Mouse (Mus musculus): Measurements from ENCODE around the gene Cend1. TPM values are rescaled to one million over a fixed set of nuclear protein-coding genes. Genes with fewer than 3 reads are reported as not detected.
A peak's percentile ranks its signal among the peaks of the same experiment; 100 is the strongest.

Gene Cend1
- polyA plus RNA-seq, 1 experiment from 2014 or later = 5.6 TPM

DNA sequence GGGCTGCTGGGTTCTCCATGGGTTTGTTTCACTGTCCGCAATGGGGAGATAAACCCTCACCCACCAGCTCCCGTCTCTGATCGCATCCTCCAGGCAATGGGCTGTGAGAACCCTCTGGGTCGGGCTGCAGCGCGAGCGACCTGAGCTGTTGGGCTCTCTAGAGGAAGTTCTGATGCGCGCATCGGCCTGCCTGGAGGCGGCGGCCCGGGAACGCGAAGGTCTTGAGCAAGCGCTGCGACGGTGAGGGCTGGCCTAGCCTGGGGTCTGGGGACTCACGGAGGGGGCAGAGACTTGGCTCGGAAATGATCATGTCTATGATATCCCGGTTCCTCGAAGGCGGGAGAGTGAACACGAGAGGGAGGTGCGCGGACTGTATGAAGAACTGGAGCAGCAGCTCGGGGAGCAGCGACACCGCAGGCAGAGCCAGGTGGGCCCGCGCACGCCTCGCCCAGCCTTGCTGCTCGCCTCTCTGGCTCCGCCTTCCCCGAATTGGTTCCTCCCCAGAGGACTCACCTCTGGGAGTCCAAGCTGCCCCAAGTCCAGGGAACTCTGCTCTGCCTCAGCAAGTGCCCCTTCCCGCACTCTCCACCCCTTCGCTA is 35.4 kb upstream of the Cend1 start:
- H3K4me2 ChIP-seq = peak overlapping the region; percentile 56
- H3K27me3 ChIP-seq = peaks cover 69% of the 10 kb centered on the region
- H3K4me3 ChIP-seq (replicated peaks) = peak overlapping the region; percentile 30
- no peaks in the 10 kb centered on the region for H3K9me3 ChIP-seq
- WGBS = 4% methylated on average over 38 of the region's 38 CpGs
- no peak overlapping the region; the same call in 1 of the 2 replicates for H3K9ac ChIP-seq (replicated peaks)
- no peak for ATAC-seq (ENCODE audit: insufficient number of reproducible peaks, insufficient read depth, low FRiP score, low TSS enrichment, low read depth)
- H3K4me1 ChIP-seq (replicated peaks) = peaks cover 61% of the 10 kb centered on the region
- peak overlapping the region; percentile 41; the same call in 1 of the 2 replicates for H3K27ac ChIP-seq
- peaks cover 7% of the 10 kb centered on the region for H3K36me3 ChIP-seq

DNA sequence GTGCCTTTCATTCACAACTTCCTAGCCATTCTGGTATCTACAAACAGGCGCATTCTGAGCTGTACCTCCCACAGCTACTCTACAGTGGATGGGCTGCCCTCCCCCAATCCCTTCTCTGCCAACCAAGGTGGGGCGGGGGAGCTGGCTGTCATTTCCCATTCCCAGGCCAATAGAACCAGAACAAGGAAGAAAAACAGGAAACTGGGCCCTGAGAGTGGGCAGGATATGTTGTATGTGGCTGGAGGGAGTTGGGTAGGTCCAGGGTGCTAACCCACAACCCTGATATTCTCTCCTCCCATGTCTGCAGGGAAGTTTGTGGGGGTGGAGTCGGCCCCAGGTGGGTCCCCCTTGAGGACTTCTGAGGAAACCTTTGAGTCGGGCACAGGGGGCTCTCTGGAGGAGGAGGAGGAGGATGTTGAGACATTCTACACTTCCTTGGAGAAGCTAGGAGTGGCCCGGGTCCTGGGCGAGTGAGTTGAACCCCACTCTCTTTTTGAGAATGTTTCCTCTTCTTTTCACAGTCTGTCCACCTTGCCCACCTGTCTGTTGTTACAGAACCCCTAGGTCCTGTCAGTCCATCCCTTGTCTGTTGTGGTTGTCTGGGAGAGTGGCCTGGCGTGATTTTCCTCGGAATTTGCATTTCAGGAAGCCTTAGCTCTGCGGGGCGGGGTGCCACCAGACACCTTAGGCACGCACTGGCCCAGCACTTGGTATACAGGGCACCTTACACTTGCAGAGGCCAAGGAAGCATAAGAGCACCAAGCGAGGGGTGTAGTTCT is 34.7 kb upstream of the Cend1 start:
- Histone ChIP-seq H3K4me1 (replicated peaks) (peaks cover 54% of the 10 kb centered on the region), H3K4me2 (peak overlapping the region; percentile 56), H3K27me3 (peaks cover 76% of the 10 kb centered on the region), H3K4me3 (replicated peaks) (peak overlapping the region; percentile 30), H3K27ac (no peak overlapping the region), H3K9me3 (no peaks in the 10 kb centered on the region), H3K9ac (replicated peaks) (no peak overlapping the region; the same call in 1 of the 2 replicates), H3K36me3 (peaks cover 8% of the 10 kb centered on the region; the same call in 1 of the 2 replicates)
- 25% methylated on average over 12 of the region's 12 CpGs for WGBS
- no peak for ATAC-seq (ENCODE audit: insufficient number of reproducible peaks, insufficient read depth, low FRiP score, low TSS enrichment, low read depth)

DNA sequence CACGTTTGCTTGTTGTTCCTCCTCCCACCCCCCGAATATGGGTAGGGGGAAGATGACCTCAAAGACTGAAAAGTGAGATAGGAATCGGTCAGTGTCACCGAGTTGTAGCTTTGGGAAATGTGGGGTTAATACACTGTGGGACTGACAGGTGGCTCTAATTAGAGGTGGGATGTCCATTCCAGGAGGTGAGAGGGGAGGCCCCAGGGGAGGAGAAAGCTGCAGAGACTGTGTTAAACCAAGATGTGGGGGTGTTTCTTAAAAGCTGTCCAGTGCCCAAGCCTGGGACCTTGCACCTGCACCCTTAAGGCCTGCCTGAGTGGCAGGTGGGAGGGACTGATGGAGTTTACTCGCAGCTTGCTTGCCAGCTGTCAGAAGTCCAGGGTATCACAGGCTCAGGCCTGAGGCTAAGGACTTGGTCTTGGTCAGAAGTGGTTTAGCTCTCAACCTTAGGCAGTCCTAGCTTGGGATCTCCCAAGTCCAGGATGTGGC is 33.1 kb upstream of the Cend1 start:
- Histone ChIP-seq H3K9me3 (no peaks in the 10 kb centered on the region), H3K4me3 (replicated peaks) (peak overlapping the region; percentile 42; the same call in 1 of the 2 replicates), H3K27me3 (peaks cover 84% of the 10 kb centered on the region), H3K4me2 (peak overlapping the region; percentile 78), H3K36me3 (peaks cover 8% of the 10 kb centered on the region; the same call in 1 of the 2 replicates), H3K27ac (no peak overlapping the region), H3K4me1 (replicated peaks) (peaks cover 41% of the 10 kb centered on the region), H3K9ac (replicated peaks) (peak overlapping the region; percentile 58; the same call in 1 of the 2 replicates)
- WGBS = 7% methylated on average over 5 of the region's 5 CpGs
- ATAC-seq (ENCODE audit: insufficient number of reproducible peaks, insufficient read depth, low FRiP score, low TSS enrichment, low read depth) = no peak

DNA sequence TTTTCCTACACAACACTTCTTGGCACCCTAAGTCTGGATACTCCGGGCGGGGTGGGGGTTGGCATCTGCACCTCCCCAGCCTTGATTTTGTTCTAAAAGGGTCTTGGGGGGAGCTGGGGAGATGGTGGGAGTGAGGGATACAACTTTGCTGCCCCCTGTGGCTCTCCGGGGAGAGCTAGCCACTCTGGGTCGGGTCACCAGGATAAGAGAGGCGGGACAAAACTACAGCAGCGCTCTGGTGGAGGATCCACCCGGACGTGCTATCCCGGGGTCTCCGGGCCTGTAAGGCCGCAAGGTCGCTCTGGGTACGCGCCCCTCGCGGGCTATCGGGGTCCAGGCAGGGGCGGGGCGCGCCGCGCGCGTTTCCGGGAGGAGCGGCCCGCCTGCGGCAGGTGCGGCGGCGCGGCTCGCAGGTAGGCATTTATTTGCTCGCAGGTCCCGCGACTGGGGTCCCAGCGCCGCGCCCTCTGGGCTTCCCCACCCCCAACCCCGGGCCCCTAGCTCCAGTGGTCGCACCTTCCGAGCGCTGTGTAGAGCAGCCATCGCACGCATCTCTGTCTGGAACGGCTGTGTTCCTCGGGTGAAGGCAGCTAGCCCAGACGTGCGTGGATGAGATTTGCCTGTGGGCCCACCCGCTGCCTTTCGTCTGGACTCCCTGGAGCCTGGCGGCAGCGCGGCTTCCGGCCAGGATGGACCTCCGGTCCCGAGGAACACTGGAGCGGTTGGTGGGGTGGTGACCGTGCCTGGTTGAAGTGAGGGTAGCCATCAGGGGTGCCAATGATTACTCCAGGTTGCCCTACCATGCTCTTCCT is 32.4 kb upstream of the Cend1 start:
- WGBS = 2% methylated on average over 58 of the region's 59 CpGs
- H3K4me1 ChIP-seq (replicated peaks) = peaks cover 36% of the 10 kb centered on the region
- H3K9me3 ChIP-seq = no peaks in the 10 kb centered on the region
- ATAC-seq (ENCODE audit: insufficient number of reproducible peaks, insufficient read depth, low FRiP score, low TSS enrichment, low read depth) = no peak
- peak overlapping the region; percentile 42 for H3K4me3 ChIP-seq (replicated peaks)
- peak overlapping the region; percentile 78 for H3K4me2 ChIP-seq
- H3K27me3 ChIP-seq = peaks cover 91% of the 10 kb centered on the region
- peaks cover 8% of the 10 kb centered on the region; the same call in 1 of the 2 replicates for H3K36me3 ChIP-seq
- peak overlapping the region; percentile 58 for H3K9ac ChIP-seq (replicated peaks)
- no peak overlapping the region for H3K27ac ChIP-seq

DNA sequence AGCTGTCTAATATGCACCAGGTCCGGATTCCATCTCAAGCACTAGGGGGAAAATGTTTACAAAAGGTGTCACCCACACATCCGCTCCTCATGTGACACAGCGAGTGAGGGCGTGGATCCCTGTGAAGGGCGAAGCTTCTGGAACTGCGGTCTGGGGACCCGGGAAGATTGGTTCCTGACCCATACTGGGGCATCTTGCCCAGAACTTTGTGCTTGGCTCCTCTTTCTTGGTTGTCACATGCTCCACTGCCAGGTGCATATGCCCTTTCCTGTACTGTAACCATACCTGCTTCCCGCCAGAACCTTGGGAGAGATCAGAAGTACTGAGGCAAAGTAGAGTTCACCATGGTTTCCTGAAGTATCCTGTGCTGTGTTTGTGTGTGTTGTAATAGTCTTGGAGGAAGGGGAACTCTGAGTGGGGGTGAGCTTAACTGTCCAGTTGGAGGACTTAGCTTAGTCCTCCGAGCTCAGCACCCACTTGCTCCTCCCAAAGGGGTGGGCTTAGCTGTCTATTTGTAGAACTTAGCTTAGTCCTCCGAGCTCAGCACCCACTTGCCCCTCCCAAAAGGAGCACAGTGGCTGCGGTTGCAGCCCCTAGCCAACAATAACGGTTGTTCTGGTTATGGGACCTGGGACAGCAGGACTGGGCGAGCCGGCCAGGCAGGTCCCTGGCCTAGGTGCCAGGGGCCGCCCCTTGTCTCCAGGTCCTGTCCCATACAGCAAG is 31.3 kb upstream of the Cend1 start, which contains the start of gene Cracr2b:
Gene Cracr2b (plus strand): TSS at position 704 of the 723 bp plus-strand sequence.
- ATAC-seq (ENCODE audit: insufficient number of reproducible peaks, insufficient read depth, low FRiP score, low TSS enrichment, low read depth) = no peak
- H3K36me3 ChIP-seq = peaks cover 8% of the 10 kb centered on the region; the same call in 1 of the 2 replicates
- peak within 1 kb of the TSS; percentile 78 for H3K4me2 ChIP-seq
- peaks cover 37% of the 10 kb centered on the region for H3K4me1 ChIP-seq (replicated peaks)
- 71% methylated on average over 15 of the region's 15 CpGs for WGBS
- H3K9ac ChIP-seq (replicated peaks) = peak within 1 kb of the TSS; percentile 58
- peak within 1 kb of the TSS; percentile 42 for H3K4me3 ChIP-seq (replicated peaks)
- H3K27ac ChIP-seq = no peak within 1 kb of the TSS
- peaks cover 82% of the 10 kb centered on the region for H3K27me3 ChIP-seq
- no peaks in the 10 kb centered on the region for H3K9me3 ChIP-seq

DNA sequence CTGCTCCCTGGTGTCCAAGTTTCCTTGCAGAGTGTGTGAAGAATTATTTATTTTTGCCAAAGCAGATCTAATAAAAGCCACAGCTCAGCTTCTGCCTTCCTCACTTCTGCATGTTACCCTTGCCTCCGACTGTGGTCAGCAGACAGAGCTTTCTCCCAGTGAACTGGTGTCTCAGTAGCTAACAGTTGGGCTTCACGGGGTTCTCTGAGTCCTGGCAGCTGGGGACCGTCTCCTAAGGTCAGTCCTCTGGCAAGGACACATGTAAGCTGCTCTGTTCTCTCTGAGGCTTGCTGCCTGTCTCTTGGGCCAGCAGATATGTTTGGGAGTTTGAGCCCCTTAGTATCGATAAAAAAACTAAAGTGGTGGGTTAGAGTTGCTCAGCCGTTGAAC is 30.7 kb upstream of the Cend1 start:
- H3K9me3 ChIP-seq = no peaks in the 10 kb centered on the region
- no peak for ATAC-seq (ENCODE audit: insufficient number of reproducible peaks, insufficient read depth, low FRiP score, low TSS enrichment, low read depth)
- H3K4me1 ChIP-seq (replicated peaks) = peaks cover 34% of the 10 kb centered on the region
- H3K4me3 ChIP-seq (replicated peaks) = no peak overlapping the region
- peaks cover 8% of the 10 kb centered on the region; the same call in 1 of the 2 replicates for H3K36me3 ChIP-seq
- no peak overlapping the region for H3K27ac ChIP-seq
- 72% methylated on average over 5 of the region's 5 CpGs for WGBS
- H3K4me2 ChIP-seq = no peak overlapping the region
- H3K27me3 ChIP-seq = peaks cover 76% of the 10 kb centered on the region
- H3K9ac ChIP-seq (replicated peaks) = no peak overlapping the region

DNA sequence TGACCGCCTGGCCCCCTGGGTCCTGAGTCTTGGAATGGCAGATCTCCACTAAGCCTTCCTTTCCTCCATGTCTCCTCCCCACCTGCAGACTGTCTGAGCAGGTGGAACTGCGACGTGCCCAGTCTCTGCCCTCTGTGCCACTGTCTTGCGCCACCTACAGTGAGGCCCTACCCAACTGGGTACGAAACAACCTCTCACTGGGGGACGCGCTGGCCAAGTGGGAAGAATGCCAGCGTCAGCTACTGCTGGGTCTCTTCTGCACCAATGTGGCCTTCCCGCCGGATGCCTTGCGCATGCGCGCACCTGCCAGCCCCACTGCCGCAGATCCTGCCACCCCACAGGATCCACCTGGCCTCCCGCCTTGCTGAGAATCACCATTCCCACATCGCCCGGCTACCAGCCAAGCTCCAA is 30.0 kb upstream of the Cend1 start:
- Histone ChIP-seq H3K4me3 (replicated peaks) (no peak overlapping the region), H3K9ac (replicated peaks) (no peak overlapping the region), H3K27ac (no peak overlapping the region), H3K4me2 (no peak overlapping the region), H3K4me1 (replicated peaks) (peaks cover 33% of the 10 kb centered on the region), H3K36me3 (peaks cover 8% of the 10 kb centered on the region; the same call in 1 of the 2 replicates), H3K27me3 (peaks cover 69% of the 10 kb centered on the region), H3K9me3 (no peaks in the 10 kb centered on the region)
- WGBS = 90% methylated on average over 17 of the region's 17 CpGs
- ATAC-seq (ENCODE audit: insufficient number of reproducible peaks, insufficient read depth, low FRiP score, low TSS enrichment, low read depth) = no peak

DNA sequence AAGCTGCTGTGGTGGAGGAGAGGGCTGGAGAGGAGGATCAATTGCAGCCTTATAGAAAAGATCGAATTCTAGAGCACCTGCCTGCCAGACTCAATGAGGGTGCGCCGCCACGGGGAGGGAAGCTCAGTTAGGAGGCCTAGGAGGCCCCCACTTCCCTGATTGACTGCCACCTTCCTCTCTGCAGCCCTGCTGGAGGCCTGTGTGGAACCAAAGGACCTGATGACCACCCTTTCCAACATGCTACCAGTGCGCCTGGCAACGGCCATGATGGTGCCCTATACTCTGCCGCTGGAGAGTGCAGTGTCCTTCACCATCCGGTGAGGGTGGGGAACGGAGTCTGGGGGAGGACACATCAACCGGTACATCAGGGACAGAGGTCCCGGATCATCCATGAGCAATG is 29.4 kb upstream of the Cend1 start:
- WGBS = 91% methylated on average over 11 of the region's 11 CpGs
- Histone ChIP-seq H3K9ac (replicated peaks) (no peak overlapping the region), H3K27me3 (peaks cover 63% of the 10 kb centered on the region), H3K4me3 (replicated peaks) (no peak overlapping the region), H3K27ac (no peak overlapping the region), H3K9me3 (no peaks in the 10 kb centered on the region), H3K36me3 (peaks cover 8% of the 10 kb centered on the region; the same call in 1 of the 2 replicates), H3K4me1 (replicated peaks) (peaks cover 30% of the 10 kb centered on the region), H3K4me2 (no peak overlapping the region)
- ATAC-seq (ENCODE audit: insufficient number of reproducible peaks, insufficient read depth, low FRiP score, low TSS enrichment, low read depth) = no peak

DNA sequence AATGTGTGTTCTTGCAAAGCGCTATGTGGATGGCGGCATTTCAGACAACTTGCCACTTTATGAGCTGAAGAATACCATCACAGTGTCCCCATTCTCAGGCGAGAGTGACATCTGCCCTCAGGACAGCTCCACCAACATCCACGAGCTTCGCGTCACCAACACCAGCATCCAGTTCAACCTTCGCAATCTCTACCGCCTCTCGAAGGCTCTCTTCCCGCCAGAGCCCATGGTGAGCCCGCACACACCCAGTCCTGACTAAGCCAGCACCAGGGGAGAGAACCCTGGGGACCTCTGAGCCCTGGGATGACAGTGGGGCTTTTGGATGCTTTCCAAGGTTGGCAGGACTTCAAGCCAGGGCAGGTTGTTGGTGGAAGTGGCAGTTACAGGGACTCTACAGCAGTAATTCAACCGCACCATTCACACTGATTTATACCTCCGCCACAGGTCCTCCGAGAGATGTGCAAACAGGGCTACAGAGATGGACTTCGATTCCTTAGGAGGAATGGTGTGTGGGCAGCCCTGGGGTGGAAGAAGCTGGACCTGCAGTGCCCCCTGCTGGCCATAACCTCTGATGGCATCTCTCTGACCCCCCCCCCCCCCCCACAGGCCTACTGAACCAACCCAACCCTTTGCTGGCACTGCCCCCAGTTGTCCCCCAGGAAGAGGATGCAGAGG is 28.8 kb upstream of the Cend1 start:
- peaks cover 57% of the 10 kb centered on the region for H3K27me3 ChIP-seq
- no peak overlapping the region for H3K9ac ChIP-seq (replicated peaks)
- peaks cover 8% of the 10 kb centered on the region; the same call in 1 of the 2 replicates for H3K36me3 ChIP-seq
- WGBS = 75% methylated on average over 15 of the region's 15 CpGs
- no peak overlapping the region for H3K4me3 ChIP-seq (replicated peaks)
- H3K9me3 ChIP-seq = no peaks in the 10 kb centered on the region
- no peak for ATAC-seq (ENCODE audit: insufficient number of reproducible peaks, insufficient read depth, low FRiP score, low TSS enrichment, low read depth)
- H3K4me2 ChIP-seq = no peak overlapping the region
- no peak overlapping the region for H3K27ac ChIP-seq
- H3K4me1 ChIP-seq (replicated peaks) = peaks cover 30% of the 10 kb centered on the region

DNA sequence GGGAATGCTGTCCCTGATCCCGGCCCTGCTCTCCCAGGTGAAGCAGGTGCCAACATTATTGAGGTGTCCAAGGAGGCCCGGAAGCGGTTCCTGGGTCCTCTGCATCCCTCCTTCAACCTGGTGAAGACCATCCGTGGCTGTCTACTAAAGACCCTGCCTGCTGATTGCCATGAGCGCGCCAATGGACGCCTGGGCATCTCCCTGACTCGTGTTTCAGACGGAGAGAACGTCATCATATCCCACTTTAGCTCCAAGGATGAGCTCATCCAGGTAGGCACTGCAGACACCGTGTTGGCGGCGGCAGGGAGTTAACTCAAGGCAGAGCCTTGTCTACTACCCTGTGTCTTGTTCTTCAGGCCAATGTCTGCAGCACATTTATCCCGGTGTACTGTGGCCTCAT is 27.9 kb upstream of the Cend1 start:
- Histone ChIP-seq H3K9me3 (no peaks in the 10 kb centered on the region), H3K4me2 (no peak overlapping the region), H3K9ac (replicated peaks) (no peak overlapping the region), H3K27me3 (peaks cover 49% of the 10 kb centered on the region), H3K27ac (no peak overlapping the region), H3K36me3 (peaks cover 10% of the 10 kb centered on the region), H3K4me3 (replicated peaks) (no peak overlapping the region), H3K4me1 (replicated peaks) (peaks cover 26% of the 10 kb centered on the region)
- no peak for ATAC-seq (ENCODE audit: insufficient number of reproducible peaks, insufficient read depth, low FRiP score, low TSS enrichment, low read depth)
- 91% methylated on average over 14 of the region's 14 CpGs for WGBS
